Mouse (Mus musculus) brain, adult 2 months (tissue): ENCODE data around the gene 2300009A05Rik.
A peak's percentile ranks its signal among the peaks of the same experiment; 100 is the strongest.

ENCODE experiments used
- DNase-seq: peaks from one replicate; pipeline ENCODE4 v3.0.0; 2011; ENCODE audit warnings: low read depth, low spot score

2300009A05Rik gene

GRCm38 (mm10) chr9:63398611-63399462 is at the start of gene 2300009A05Rik:
TSS of gene 2300009A05Rik (minus strand) at chr9:63399246.
- peak; percentile 97 for DNase-seq

DNA sequence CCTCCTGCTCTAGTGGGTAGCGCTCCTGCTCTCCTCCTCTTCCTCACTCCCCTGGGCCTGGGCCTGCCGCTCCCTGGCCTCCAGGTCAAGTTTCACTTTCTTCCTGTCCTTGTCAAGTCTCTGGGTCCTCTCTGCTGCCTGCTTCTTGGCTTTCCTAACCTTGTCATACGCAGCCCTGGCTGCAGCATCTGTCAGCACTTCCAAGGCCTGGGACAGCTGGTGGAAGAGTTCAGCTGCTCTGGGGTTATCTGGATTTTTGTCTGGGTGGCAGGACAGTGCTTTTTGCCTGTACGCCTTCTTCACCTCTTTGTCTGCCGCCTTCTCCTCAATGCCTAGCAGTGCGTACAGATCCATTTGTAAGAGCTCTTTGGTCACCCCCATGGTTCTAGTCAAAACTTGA is 44.6 kb upstream of the 2300009A05Rik start:
- DNase-seq = no peak

- no peak for DNase-seq
Measured at GRCm38 (mm10) chr9:63430652-63431051, 31.6 kb upstream of the 2300009A05Rik start.

- peak; percentile 67 for DNase-seq
Measured at GRCm38 (mm10) chr9:63421096-63421736, 22.2 kb upstream of the 2300009A05Rik start.

GRCm38 (mm10) chr9:63420396-63420795 is 21.4 kb upstream of the 2300009A05Rik start:
- DNase-seq = peak; percentile 74

GRCm38 (mm10) chr9:63400176-63400575 is 1.1 kb upstream of the 2300009A05Rik start:
- no peak for DNase-seq

GRCm38 (mm10) chr9:63399463-63399815 is 393 bp upstream of the 2300009A05Rik start:
- DNase-seq = no peak

- peak; percentile 76 for DNase-seq
Measured at GRCm38 (mm10) chr9:63395612-63396011, 3.4 kb downstream of the 2300009A05Rik start.

DNA sequence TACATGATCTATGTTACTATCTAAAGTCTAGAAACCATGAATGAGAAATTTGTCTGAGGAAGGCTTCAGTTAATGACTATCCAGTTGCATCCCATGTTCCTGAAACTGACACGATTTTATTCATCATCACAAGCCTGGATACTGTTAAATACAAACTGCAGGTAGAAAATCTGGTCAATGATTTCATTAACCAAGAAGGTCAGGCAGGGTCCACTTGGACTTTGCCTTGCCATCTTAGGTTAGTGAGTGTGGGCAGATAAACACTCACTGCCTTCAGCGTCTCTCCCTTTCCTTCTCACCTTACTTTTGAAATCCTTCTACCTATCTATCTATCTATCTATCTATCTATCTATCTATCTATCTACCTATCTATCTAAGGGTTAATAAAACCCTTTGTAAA is 7.7 kb downstream of the 2300009A05Rik start:
- DNase-seq = no peak

GRCm38 (mm10) chr9:63382761-63383160 is 16.3 kb downstream of the 2300009A05Rik start:
- DNase-seq = no peak

DNA sequence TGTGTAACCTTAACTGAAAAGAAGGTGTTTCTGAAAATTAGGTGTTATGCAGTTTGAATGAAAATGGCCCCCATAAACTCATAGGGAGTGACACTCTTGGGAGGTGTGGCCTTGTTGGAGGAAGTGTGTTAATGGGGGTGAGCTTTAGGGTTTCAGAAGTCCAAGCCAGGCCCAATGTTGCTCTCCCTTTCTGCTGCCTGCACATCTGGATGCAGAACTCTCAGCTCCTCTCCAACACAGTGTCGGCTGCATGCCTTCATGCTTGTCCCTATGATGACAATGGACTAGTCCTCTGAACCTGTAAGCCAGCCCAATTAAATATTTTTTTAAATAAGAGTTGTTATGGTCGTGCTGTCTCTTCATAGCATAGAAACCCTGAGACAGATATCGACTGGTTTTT is 18.7 kb downstream of the 2300009A05Rik start:
- no peak for DNase-seq

DNA sequence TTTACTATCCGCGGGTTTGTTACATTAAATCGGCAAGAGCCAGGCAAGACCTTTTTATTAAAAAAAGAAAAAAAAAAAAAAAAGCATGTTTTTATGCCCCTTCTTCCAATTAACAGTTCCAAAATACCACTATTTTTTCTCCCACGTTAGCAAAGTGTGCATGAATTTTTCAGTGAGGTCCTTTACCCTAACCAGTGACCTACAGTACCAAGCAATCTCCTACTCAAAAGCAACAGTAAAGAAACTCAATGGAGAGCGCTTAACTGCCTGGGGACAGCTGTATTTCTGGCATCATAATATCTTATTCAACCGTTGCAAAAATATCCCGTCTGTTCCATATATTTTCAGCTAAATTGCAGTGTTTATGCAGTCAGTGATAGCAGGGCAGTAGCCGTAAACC is 20.9 kb downstream of the 2300009A05Rik start:
- peak; percentile 27 for DNase-seq

DNA sequence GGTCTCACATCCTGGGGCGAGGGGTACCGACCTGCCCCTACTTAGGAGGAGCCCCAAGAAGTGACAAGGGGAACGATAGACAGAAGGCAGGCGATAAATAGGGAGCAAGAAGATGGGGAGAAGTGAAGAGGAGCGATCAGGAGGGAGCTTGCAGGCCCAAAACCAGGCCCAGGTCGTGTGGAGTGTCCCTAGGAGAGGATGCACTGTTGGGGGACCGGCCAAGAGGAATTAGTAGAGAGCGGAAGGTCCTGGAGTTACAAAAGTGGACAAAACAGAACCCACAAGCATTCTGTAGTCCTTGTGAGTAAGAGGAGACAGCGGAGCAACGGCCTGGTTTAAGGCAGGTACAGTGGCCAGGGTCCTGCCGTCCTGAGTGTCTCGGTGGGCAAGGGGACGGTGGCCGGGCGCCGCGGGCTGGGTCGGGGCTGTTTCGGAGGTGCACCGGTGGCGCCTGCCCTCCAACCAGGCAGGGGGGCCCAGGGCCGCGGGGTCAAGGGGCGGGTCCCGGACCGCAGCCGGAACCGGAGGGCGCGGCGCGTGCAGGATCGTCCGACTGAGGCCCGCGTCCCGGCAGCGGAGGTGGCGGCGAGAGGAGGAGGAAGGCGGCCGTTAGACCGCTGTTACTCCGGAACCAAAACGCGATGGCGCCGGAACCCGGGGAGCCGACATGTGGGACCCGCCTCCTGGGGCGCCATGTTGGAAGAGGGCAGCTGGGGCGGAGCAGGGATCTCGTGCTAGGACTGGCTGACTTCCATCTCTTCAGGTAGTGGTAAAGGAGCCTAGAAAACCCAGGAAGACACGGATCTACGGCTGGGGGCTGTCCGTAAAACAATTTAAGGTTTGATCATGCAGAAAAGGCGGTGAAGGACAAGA is 21.5 kb downstream of the 2300009A05Rik start, which contains the start of gene Map2k5:
Map2k5 (minus strand) TSS at position 633 of the 873 bp plus-strand sequence.
- peak; percentile 96 for DNase-seq

- DNase-seq = no peak
Measured at GRCm38 (mm10) chr9:63373315-63373714, 25.7 kb downstream of the 2300009A05Rik start.

GRCm38 (mm10) chr9:63372541-63372940 is 26.5 kb downstream of the 2300009A05Rik start:
- peak; percentile 62 for DNase-seq

GRCm38 (mm10) chr9:63360410-63360809 is 38.6 kb downstream of the 2300009A05Rik start:
- DNase-seq = peak; percentile 61

- peak; percentile 66 for DNase-seq
Measured at GRCm38 (mm10) chr9:63359016-63359415, 40.0 kb downstream of the 2300009A05Rik start.

DNA sequence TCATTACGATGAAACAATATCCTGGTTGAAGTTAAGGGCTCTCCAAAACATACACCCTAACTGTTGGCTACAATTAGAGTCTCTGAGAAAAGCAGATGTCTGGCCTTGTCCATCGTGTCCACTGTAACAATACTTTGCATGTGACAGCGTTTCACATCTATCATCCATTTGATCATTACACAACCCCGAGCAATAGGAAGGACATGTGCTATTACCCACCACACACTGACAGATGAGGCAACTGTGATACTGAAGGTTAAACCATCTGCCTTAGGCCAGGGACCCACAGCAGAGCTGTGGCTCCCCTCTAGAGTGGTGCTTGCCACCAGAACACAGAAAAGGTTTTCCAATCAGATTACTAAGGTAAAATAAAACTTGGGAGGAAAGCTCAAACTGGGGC is 42.3 kb downstream of the 2300009A05Rik start:
- no peak for DNase-seq

GRCm38 (mm10) chr9:63356278-63356677 is 42.8 kb downstream of the 2300009A05Rik start:
- peak; percentile 63 for DNase-seq

DNA sequence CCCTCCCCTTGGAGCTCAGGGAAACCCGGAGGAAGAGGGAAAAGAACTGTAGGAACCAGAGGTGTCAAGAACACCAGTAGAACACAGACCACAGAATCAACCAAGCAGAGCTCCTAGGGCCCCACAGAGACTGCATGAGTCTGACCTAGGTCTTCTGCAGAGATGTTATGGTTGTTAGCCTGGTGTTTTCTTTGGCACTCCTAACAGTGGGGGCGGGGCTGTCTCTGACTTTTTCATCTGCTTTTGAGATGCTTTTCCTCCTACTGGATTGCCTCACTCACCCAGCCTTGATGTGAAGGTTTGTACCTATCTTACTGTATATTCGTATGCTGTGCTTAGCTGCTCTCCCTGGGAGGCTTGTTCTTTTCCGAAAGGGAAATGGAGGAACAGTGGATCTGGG is 44.9 kb downstream of the 2300009A05Rik start:
- no peak for DNase-seq

DNA sequence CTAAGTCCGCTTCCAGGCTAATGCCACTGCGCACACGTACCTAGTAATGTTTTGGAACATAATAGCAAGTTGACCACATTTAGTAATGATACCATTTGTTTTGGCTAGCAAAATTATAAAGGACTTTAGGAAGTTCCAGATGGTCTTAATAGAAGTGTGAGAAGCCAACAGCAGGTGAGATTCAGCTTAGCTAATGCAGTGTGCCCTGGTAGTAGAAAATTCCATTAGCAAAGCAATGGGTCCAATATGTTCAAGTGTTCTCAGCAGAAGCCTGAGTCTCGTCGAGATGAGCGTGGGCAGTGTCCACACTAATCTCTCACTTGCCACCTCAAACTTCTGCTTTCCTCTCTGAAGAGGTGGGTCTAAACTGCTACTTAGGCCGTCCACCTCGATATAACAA is 49.0 kb downstream of the 2300009A05Rik start:
- DNase-seq = peak; percentile 30

GRCm38 (mm10) chr9:63349241-63349640 is 49.8 kb downstream of the 2300009A05Rik start:
- no peak for DNase-seq
